Mouse (Mus musculus) liver, embryonic 11.5 days (tissue): ENCODE data around the gene Pik3r5. TPM values are rescaled to one million over a fixed set of nuclear protein-coding genes. Genes with fewer than 3 reads are reported as not detected.

Experiments used
- ATAC-seq: fragments of 200-750 bp; cut with Nextera tagmentation; replicated peaks from 2 replicates; pipeline ENCODE4 v1.8.0; 2017; ENCODE audit warnings: moderate number of reproducible peaks, mild to moderate bottlenecking, moderate TSS enrichment, moderate library complexity; ENCODE audit not compliant: low FRiP score
- DNase-seq: peaks from one replicate; pipeline ENCODE4 v3.0.0-alpha.2; 2017; ENCODE audit warnings: low spot score
- H3K27ac ChIP-seq: fragments of 300-500 bp; sonication (generic); 2 replicates; pipeline ENCODE4 v1.5.1; 2014; ENCODE audit warnings: mild to moderate bottlenecking, low read depth, low read length, control low read depth
- H3K27me3 ChIP-seq: fragments of 300-500 bp; sonication (generic); replicated peaks from 2 replicates; pipeline ENCODE4 v1.6.1; 2014; ENCODE audit warnings: low read length, mixed read lengths; ENCODE audit not compliant: control insufficient read depth, insufficient read depth
- H3K36me3 ChIP-seq: fragments of 300-500 bp; sonication (generic); 2 replicates; pipeline ENCODE4 v1.6.1; 2014; ENCODE audit warnings: mild to moderate bottlenecking, low read length, moderate library complexity, mixed read lengths; ENCODE audit not compliant: control insufficient read depth, insufficient read depth
- H3K4me1 ChIP-seq: fragments of 300-500 bp; sonication (generic); replicated peaks from 2 replicates; pipeline ENCODE4 v1.6.1; 2014; ENCODE audit warnings: low read length, mixed read lengths; ENCODE audit not compliant: control insufficient read depth, insufficient read depth
- H3K4me2 ChIP-seq: fragments of 300-500 bp; sonication (generic); 2 replicates; pipeline ENCODE4 v1.6.1; 2014; ENCODE audit warnings: mild to moderate bottlenecking, control low read depth, moderate library complexity
- H3K4me3 ChIP-seq: fragments of 300-500 bp; sonication (generic); 2 replicates; pipeline ENCODE4 v1.5.1; 2014; ENCODE audit warnings: low read depth, low read length, control low read depth
- H3K9ac ChIP-seq: fragments of 300-500 bp; sonication (generic); 2 replicates; pipeline ENCODE4 v1.6.1; 2014; ENCODE audit warnings: low read depth, low read length, control low read depth
- H3K9me3 ChIP-seq: fragments of 300-500 bp; sonication (generic); 2 replicates; pipeline ENCODE4 v1.6.1; 2016; ENCODE audit warnings: low read length, inconsistent platforms, mixed read lengths; ENCODE audit not compliant: control insufficient read depth
- WGBS: fragments of 180-500 bp; shearing (Covaris S2); extraction: QIAGEN DNeasy Blood & Tissue Kit; methylation state at CpG from one replicate; pipeline ENCODE4 v1.1.7; 2014; 5-methylcytosine and 5-hydroxymethylcytosine counted together
- polyA plus RNA-seq: library from polyadenylated mRNA; unstranded; fragments of >200 nt; fragmentation: Nextera tagmentation; extraction: Ambion mirVana; gene quantifications from 2 replicates; pipeline ENCODE4 v1.2.1, GENCODE M21; 2014

Gene Pik3r5
- polyA plus RNA-seq, 1 experiment from 2014 or later, result 0.56 TPM

DNA sequence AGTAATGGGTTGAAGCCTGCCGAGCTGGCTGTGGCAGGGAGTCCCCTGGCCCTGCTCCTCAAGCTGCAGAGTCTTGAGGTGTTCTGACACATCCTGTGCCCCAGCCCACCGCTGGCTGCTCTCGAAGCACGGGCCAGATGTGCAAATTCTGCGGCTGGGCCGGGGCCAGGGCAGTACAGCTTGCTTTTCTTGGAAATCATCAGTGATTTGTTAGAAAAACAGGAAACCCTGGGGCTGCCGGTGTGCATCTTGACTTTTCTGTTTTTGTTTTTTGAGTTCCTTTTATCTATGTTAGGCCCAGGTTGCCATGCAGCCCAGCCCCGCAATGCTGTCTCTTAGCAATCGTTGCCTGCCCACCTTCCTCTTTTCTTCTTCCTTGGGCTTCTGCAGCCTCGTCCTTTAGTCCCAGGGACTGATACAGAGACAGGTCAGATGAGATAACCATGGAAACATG lies 19.4 kb downstream of the Pik3r5 start:
- Histone ChIP-seq H3K4me1 (no peaks in the 10 kb centered on the region; the same call in 1 of the 2 replicates), H3K9me3 (no peaks in the 10 kb centered on the region), H3K27ac (no peak overlapping the region), H3K4me2 (no peak overlapping the region), H3K4me3 (no peak overlapping the region), H3K9ac (no peak overlapping the region), H3K36me3 (no peaks in the 10 kb centered on the region), H3K27me3 (no peaks in the 10 kb centered on the region)
- ATAC-seq (no peak), DNase-seq (no peak)
- WGBS, result 34% methylated on average over 10 of the region's 10 CpGs

DNA sequence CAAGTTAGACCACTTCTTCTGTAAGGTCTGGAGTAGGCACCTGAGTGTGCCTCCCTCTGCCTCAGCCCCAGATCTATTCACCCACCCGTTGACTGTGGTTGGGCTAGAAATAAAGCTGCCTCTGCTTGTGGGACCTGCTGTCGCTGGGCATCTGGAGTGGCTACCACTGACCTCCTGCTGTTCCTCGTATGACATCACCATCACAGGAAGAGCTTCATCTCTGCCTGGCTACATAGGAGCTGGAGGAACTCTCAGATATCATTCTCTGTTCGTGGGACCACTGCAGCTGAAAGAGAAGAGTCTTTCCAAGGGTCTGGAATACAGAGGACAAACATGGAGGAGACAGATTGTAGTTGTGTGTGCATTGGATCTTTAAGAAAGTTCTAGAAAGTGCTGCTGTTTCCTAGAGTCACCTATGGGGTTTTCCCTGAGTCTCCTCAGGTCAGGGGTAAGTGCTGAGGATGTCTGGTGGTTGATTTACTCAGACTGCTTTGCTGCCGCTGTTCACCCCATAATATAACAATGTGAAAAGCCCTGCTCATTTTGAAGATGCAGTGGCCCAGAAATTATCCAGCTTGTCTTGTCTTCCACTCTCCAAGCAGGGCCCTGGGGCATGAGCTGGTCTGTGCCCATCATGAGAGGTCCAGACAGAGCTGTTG lies 20.0 kb downstream of the Pik3r5 start:
- Histone ChIP-seq H3K27ac (no peak overlapping the region), H3K36me3 (no peaks in the 10 kb centered on the region), H3K27me3 (no peaks in the 10 kb centered on the region), H3K9ac (no peak overlapping the region), H3K9me3 (no peaks in the 10 kb centered on the region), H3K4me2 (no peak overlapping the region), H3K4me1 (no peaks in the 10 kb centered on the region; the same call in 1 of the 2 replicates), H3K4me3 (no peak overlapping the region)
- no peak for DNase-seq
- 50% methylated on average over 5 of the region's 5 CpGs for WGBS
- ATAC-seq, result no peak

DNA sequence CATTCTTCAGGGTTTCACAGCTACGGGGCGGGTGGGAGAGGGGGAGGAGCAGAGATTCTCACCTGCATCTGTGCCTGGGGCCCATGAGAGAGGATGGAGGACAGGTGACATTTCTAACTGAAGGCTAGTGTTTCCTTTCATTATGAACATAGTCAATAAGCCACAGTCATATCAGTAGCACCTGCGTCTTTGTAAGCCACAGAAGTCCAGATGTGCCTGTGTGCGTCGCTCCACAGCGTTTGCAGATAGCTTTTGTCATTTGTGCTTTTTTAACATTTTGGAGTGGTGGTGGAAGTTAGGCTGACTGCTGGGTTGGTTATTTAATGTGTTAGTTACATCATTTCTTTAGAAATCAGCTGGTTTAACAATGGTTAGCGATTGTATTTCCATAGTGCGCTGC lies 20.8 kb downstream of the Pik3r5 start:
- Histone ChIP-seq H3K27ac (no peak overlapping the region), H3K9ac (no peak overlapping the region), H3K27me3 (no peaks in the 10 kb centered on the region), H3K9me3 (no peaks in the 10 kb centered on the region), H3K4me2 (no peak overlapping the region), H3K36me3 (no peaks in the 10 kb centered on the region), H3K4me3 (no peak overlapping the region), H3K4me1 (no peaks in the 10 kb centered on the region; the same call in 1 of the 2 replicates)
- no peak for ATAC-seq
- WGBS, result 89% methylated on average over 8 of the region's 8 CpGs
- DNase-seq, result no peak

DNA sequence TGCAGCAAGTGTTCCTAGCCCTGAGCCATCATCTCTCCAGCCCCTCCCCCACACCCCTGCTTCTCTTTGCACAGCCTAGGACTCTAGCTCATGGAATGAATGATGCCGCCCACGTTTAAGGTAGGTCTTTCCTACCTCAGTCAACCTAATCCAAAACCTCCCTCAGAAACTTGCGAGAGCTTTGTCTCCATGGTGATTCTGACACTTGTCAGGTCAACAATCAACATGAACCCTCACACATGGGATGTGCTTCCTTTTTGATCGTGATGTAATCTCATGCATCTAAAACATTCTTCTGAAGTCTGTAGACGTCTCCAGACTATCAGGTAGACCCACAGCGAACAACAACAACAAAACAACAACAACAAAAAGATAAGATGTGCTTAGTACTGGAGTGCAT lies 21.4 kb downstream of the Pik3r5 start:
- Histone ChIP-seq H3K4me3 (no peak overlapping the region), H3K36me3 (no peaks in the 10 kb centered on the region), H3K27ac (no peak overlapping the region), H3K4me1 (no peaks in the 10 kb centered on the region; the same call in 1 of the 2 replicates), H3K9ac (no peak overlapping the region), H3K27me3 (no peaks in the 10 kb centered on the region), H3K4me2 (no peak overlapping the region), H3K9me3 (no peaks in the 10 kb centered on the region)
- ATAC-seq (no peak), DNase-seq (no peak)
- 56% methylated on average over 6 of the region's 6 CpGs for WGBS

DNA sequence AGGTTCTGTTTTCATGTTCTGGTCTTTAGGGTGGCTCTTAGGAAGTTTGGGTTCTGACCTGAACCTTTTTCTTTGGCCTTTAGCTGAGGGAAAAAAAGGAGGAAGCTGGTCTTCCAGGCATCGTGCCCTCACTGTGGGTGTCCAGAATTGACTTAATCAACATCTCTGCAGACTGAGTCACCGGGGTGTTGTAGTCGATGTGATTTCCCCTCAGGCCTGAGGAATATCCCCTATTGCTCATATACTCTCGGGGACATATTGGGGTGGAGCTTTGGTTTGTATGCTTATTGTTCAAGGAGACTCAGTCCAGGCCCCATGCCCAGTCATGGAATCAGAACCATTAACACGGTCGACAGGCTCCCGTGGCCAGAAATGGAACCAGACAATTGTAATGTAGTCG lies 26.2 kb downstream of the Pik3r5 start:
- DNase-seq, result no peak
- Histone ChIP-seq H3K4me1 (no peaks in the 10 kb centered on the region), H3K27me3 (no peaks in the 10 kb centered on the region), H3K4me3 (no peak overlapping the region), H3K9me3 (no peaks in the 10 kb centered on the region), H3K4me2 (no peak overlapping the region), H3K27ac (no peak overlapping the region), H3K36me3 (no peaks in the 10 kb centered on the region), H3K9ac (no peak overlapping the region)
- ATAC-seq, result no peak
- 72% methylated on average over 8 of the region's 8 CpGs for WGBS

DNA sequence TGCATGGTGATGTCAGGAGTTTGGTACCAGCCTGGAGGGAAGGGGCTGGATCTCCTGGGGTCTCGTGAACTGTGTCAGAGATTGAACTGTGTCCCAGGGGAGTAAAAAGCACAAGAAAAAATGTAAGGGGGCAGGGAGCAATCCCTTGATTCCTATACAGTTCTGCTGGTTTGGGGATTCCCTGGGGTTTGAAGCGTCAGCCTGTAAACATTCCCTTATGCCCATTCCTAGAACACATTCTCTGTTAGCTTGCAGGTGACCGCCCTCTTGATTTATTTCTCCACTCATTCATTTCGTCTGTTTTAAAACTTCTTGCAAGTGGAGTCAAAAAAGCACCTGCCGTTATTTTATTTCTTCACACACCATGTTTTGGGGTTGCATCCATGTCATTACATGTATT lies 27.1 kb downstream of the Pik3r5 start:
- Histone ChIP-seq H3K27me3 (no peaks in the 10 kb centered on the region), H3K9me3 (no peaks in the 10 kb centered on the region), H3K4me3 (no peak overlapping the region), H3K4me2 (no peak overlapping the region), H3K4me1 (no peaks in the 10 kb centered on the region), H3K9ac (no peak overlapping the region), H3K36me3 (no peaks in the 10 kb centered on the region), H3K27ac (no peak overlapping the region)
- 71% methylated on average over 5 of the region's 5 CpGs for WGBS
- DNase-seq (no peak), ATAC-seq (no peak)

DNA sequence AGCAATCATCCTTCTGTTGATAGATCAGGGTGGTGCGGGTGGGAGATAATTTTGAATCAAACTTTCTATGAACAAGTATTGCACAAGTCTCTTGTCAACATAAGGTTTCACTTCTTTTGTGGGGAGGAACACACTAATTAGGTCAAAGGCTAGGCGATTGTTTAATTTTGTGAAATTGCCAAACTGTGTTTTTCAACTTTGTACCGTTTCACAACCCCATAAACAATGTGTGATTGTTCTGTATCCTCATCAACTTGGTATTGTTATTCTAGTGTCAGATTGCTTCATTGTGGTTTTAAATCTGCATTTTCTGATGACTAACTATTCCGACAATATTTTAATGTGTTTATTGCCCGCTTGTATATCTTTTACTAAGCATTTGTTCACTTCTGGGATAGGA lies 27.6 kb downstream of the Pik3r5 start:
- no peak overlapping the region for H3K27ac ChIP-seq
- no peaks in the 10 kb centered on the region for H3K27me3 ChIP-seq
- no peak overlapping the region for H3K4me2 ChIP-seq
- H3K9me3 ChIP-seq, result no peaks in the 10 kb centered on the region
- no peak overlapping the region for H3K4me3 ChIP-seq
- H3K9ac ChIP-seq, result no peak overlapping the region
- ATAC-seq, result no peak
- no peak for DNase-seq
- no peaks in the 10 kb centered on the region for H3K4me1 ChIP-seq
- no peaks in the 10 kb centered on the region for H3K36me3 ChIP-seq
- 80% methylated on average over 5 of the region's 5 CpGs for WGBS

DNA sequence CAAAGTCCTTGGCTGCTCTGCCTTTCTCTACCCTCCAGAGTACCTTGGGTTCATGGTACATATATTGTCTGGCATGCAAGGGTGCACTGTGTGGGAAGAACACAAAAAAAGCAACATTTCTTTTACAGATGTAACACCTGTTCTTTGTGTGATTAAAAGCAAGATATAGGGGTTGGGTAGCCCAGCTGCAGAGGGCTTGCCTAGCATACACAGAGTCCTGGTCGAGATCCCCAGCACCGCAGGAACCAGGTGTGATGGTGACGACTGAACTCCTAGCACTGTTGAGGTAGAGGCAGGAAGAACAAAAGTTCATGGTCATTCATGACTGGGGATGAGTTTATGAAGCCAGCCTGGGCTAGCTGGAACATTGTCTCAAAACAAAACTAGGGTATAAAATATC lies 30.8 kb downstream of the Pik3r5 start:
- Histone ChIP-seq H3K9ac (no peak overlapping the region), H3K4me2 (no peak overlapping the region), H3K9me3 (no peaks in the 10 kb centered on the region), H3K36me3 (no peaks in the 10 kb centered on the region), H3K4me1 (no peaks in the 10 kb centered on the region), H3K4me3 (no peak overlapping the region), H3K27me3 (no peaks in the 10 kb centered on the region), H3K27ac (no peak overlapping the region)
- DNase-seq, result no peak
- no peak for ATAC-seq
- 75% methylated on average over 3 of the region's 3 CpGs for WGBS

DNA sequence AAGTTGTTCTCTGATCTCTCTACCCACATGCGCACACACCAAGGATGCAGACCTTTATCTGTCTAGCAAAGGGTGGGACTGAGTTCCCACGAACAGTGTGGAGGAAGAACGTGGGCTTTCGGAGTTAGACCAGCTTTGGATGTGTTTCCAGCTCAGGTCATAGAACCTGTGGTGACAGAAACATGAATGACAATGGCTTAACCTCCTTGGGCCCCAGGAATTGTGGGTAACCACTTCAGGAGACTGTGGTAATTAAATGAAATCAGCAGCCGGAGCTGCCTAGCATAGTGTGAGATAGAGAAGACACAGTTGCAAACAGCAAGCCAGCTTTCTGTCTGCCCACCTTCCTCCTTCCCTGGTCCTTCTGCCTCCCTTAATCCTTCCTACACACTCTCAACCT lies 32.3 kb downstream of the Pik3r5 start:
- ATAC-seq (no peak), DNase-seq (no peak)
- WGBS, result 76% methylated on average over 5 of the region's 5 CpGs
- no peak overlapping the region for H3K27ac ChIP-seq
- no peaks in the 10 kb centered on the region for H3K9me3 ChIP-seq
- no peak overlapping the region for H3K4me2 ChIP-seq
- no peaks in the 10 kb centered on the region for H3K4me1 ChIP-seq
- no peak overlapping the region for H3K9ac ChIP-seq
- H3K27me3 ChIP-seq, result no peaks in the 10 kb centered on the region
- no peaks in the 10 kb centered on the region for H3K36me3 ChIP-seq
- no peak overlapping the region for H3K4me3 ChIP-seq
